Mouse (Mus musculus) mammary gland, adult 2 months (tissue): Measurements from ENCODE around the gene Zglp1. TPM values are rescaled to one million over a fixed set of nuclear protein-coding genes. Genes with fewer than 3 reads are reported as not detected.

Source experiments
- polyA plus RNA-seq: library from polyadenylated mRNA; depleted of rRNA; stranded (reverse); fragments of >200 nt; gene quantifications from 2 replicates; pipeline ENCODE4 v1.2.3, GENCODE M21; 2012; ENCODE audit warnings: low replicate concordance; rRNA removed

Gene Zglp1
- not detected in 2 replicates for polyA plus RNA-seq

DNA sequence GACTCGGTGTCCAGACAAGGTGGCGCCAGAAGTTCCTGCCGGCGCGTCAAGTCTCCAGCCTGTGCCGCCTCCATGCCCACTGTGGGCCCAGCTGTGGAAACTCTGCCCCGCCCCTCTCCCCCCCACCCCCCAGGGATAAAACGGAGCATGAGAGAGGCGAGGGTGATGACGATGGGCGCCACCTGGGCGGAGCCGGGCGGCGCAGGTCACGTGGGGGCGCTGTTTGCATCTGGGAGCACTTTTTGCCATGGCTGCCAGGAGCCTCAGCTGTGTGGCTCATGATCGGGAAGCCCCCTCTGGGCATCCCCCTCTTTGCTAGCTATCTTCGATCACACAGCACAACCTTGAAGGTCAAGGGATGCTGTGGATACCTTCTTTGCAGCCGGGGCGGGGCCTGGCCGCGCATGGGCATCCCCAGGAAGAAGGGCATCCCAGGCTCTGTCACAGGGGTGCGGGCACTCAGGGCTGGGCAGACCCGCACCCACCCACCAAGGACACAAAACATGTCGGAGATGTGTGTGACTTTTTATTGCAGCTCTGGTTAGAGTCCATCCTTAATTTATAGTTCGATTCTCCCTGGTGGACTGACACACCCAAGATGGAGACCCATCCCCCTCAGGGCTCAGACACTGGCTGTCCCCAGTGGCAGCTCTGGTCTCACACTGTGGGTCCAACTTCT, at the start of gene Zglp1:
Gene Zglp1 (minus strand): TSS at position 88 of the 679 bp plus-strand sequence.

GRCm38 (mm10) chr9:21091707-21092320, 24.9 kb upstream of the Zglp1 start, which contains the start of the genes Gm38431 and Raver1:
Gene Gm38431, minus strand, starts transcription at chr9:21091997.
Gene Raver1, minus strand, starts transcription at chr9:21092008.

DNA sequence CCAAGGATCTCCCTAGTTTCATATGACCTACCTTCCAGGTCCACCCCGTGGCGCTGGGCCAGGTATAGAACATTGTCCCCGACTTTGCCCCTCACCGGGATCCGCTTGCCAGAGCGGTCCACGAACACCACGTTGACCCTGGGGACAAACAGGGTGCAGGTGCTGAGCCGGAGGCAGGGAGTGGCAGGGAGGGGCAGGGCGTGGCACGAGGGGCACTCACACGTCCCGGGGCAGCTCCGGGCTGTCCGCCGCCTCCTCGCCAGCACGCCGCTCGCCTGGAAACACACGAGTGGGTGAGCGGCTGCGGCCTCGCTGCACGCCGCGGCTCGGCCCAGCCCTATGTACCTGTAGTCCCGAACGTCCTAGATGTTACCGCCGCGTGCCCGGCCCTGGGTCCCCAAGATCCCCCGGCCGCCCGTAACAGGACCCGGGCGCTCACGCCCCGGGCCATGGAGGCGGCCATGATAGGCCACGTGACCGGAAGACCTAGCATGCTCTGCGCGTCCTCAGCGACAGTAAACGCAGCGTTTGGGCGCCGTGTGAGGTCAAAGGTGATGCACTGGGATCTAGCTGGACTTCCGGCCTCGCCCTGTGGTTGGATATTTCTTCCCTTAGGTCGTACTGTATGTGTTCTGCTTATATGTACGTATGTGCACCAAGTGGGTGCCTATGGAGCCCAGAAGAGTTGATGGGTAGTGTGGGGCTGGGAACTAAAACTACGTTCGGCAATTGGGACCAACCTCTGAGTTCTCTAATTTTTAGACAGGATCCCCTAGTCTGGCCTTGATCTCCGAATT, 6.3 kb upstream of the Zglp1 start, which contains the start of the genes Gm49373 and Fdx1l:
Gene Gm49373 (minus strand): TSS at position 53 of the 797 bp plus-strand sequence.
Gene Fdx1l (minus strand): TSS at position 571 of the 797 bp plus-strand sequence.

GRCm38 (mm10) chr9:21031896-21032351, 35.0 kb downstream of the Zglp1 start, which contains the start of gene Icam5:
Gene Icam5, plus strand, starts transcription at chr9:21032073.

DNA sequence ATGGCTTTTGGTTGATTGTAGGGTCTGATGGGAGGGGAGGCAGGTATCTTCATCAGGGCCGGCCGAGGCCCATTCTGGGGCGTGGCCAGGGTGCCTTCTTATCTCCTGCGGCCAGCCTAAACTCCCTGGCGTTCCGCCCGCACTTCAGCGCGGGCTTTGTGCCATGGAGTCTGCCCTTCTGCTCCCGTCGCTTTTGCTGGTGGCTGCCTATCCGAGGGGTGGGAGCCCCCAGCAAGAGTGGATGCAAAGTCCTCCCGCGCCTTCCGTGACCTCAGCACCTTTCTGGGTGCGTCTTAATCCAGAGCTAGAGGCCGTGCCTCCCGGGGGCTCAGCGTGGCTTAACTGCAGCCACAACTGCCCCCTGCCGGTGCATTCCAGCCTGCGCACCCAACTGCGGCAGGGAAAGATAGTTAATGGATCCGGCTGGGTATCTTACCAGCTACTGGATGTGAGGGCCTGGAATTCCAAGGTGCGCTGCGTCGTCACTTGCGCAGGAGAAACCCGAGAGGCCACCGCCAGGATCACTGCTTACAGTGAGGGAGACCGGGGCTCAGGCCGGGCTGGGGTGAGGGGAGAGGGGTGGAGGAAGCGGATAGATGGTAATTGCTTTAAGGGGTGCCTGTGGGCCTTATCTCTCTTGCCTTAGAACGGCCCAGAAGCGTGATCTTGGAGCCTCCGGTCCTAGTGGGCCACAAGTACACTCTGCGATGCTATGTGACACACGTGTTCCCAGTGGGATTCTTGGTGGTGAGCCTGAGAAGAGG, 37.4 kb downstream of the Zglp1 start, which contains the start of gene Icam4:
Gene Icam4 (plus strand): TSS at position 83 of the 764 bp plus-strand sequence.

DNA sequence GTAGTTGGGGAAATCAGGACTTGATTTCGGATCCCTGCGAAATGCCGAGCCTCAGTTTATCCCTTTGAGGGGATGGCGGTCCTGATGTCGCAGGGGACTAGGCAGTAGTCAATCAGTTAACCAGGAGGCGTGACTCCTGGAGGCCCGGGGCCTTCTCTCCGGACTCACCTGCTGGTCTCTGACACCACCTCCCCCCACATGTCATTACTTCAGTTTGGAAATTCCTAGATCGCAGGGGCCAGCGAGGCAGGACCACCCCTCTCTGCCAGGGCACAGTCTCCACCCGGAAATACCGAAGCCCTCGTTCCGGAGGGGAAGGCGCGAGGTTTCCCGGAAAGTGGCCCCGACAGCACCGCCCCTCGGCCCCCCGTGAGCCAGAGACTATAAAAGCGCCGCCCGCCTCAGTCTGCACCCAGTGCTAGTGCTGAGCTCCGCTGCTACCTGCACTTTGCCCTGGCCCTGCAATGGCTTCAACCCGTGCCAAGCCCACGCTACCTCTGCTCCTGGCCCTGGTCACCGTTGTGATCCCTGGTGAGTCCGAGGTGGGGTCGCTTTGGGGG, 51.2 kb downstream of the Zglp1 start, which contains the start of gene Icam1:
Gene Icam1 (plus strand): TSS at position 415 of the 560 bp plus-strand sequence.

Other genes starting within 250 kb of the Zglp1 start
- not detected in 2 replicates for gene Rdh8, start 248.6 kb downstream of the Zglp1 start, polyA plus RNA-seq
- gene A230050P20Rik, start 198.5 kb downstream of the Zglp1 start, polyA plus RNA-seq = 84.0 and 147 TPM in 2 replicates
- gene Angptl6, start 187.4 kb downstream of the Zglp1 start, polyA plus RNA-seq = 7.2 and 8.4 TPM in 2 replicates
- gene Ppan, start 178.9 kb downstream of the Zglp1 start, polyA plus RNA-seq = 50.9 and 110 TPM in 2 replicates
- gene Eif3g, start 168.5 kb downstream of the Zglp1 start, polyA plus RNA-seq = 83.8 and 108 TPM in 2 replicates
- 22.5 and 37.3 TPM in 2 replicates for gene Dnmt1, start 107.2 kb downstream of the Zglp1 start, polyA plus RNA-seq
- 16.7 and 18.1 TPM in 2 replicates for gene S1pr2, start 90.3 kb downstream of the Zglp1 start, polyA plus RNA-seq
- 121 and 137 TPM in 2 replicates for gene Mrpl4, start 64.4 kb downstream of the Zglp1 start, polyA plus RNA-seq
- 38.8 and 51.8 TPM in 2 replicates for gene Icam1, start 51.1 kb downstream of the Zglp1 start, polyA plus RNA-seq
- gene Icam4, start 37.7 kb downstream of the Zglp1 start, polyA plus RNA-seq = 0.84 and 1.0 TPM in 2 replicates
- gene Icam5, start 35.0 kb downstream of the Zglp1 start, polyA plus RNA-seq = 0.50 and 1.5 TPM in 2 replicates
- gene Gm49373, start 6.0 kb upstream of the Zglp1 start, polyA plus RNA-seq = 0.12 and 0.17 TPM in 2 replicates
- gene Fdx1l, start 6.5 kb upstream of the Zglp1 start, polyA plus RNA-seq = 48.8 and 76.4 TPM in 2 replicates
- gene Gm38431, start 24.9 kb upstream of the Zglp1 start, polyA plus RNA-seq = 2.9 and 25.7 TPM in 2 replicates
- 50.6 and 85.3 TPM in 2 replicates for gene Raver1, start 24.9 kb upstream of the Zglp1 start, polyA plus RNA-seq
- 37.7 and 50.2 TPM in 2 replicates for gene Tyk2, start 64.2 kb upstream of the Zglp1 start, polyA plus RNA-seq
- gene Cdc37, start 82.9 kb upstream of the Zglp1 start, polyA plus RNA-seq = 40.9 and 42.1 TPM in 2 replicates
- 15.3 and 24.3 TPM in 2 replicates for gene Pde4a, start 98.6 kb upstream of the Zglp1 start, polyA plus RNA-seq
- gene Keap1, start 172.3 kb upstream of the Zglp1 start, polyA plus RNA-seq = 76.5 and 140 TPM in 2 replicates
- gene S1pr5, start 181.3 kb upstream of the Zglp1 start, polyA plus RNA-seq = 2.3 and 3.1 TPM in 2 replicates
- 40.1 and 41.1 TPM in 2 replicates for gene Atg4d, start 198.2 kb upstream of the Zglp1 start, polyA plus RNA-seq
- 15.0 and 28.0 TPM in 2 replicates for gene Kri1, start 220.9 kb upstream of the Zglp1 start, polyA plus RNA-seq
- gene Cdkn2d, start 224.3 kb upstream of the Zglp1 start, polyA plus RNA-seq = 35.4 and 64.8 TPM in 2 replicates
- 13.0 and 16.7 TPM in 2 replicates for gene Ap1m2, start 245.2 kb upstream of the Zglp1 start, polyA plus RNA-seq